Mouse (Mus musculus) neural tube, embryonic 11.5 days (tissue): ENCODE measurements around the gene Hagh. TPM values are rescaled to one million over a fixed set of nuclear protein-coding genes. Genes with fewer than 3 reads are reported as not detected.

Experiments
- ATAC-seq: fragments of 200-750 bp; cut with Nextera tagmentation; 2 replicates; pipeline ENCODE4 v1.8.0; 2017; ENCODE audit warnings: moderate number of reproducible peaks, mild to moderate bottlenecking, moderate TSS enrichment, moderate library complexity; ENCODE audit not compliant: insufficient read depth, low FRiP score, low TSS enrichment
- DNase-seq: peaks from one replicate; pipeline ENCODE4 v3.0.0-alpha.2; 2015; ENCODE audit warnings: low spot score
- H3K27ac ChIP-seq: fragments of 300-500 bp; sonication (generic); 2 replicates; pipeline ENCODE4 v1.5.1; 2014; ENCODE audit warnings: low read depth, mild to moderate bottlenecking, low read length
- H3K27me3 ChIP-seq: fragments of 300-500 bp; sonication (generic); 2 replicates; pipeline ENCODE4 v1.6.1; 2014; ENCODE audit warnings: mild to moderate bottlenecking, low read length, mixed read lengths; ENCODE audit not compliant: control insufficient read depth, insufficient read depth
- H3K36me3 ChIP-seq: fragments of 300-500 bp; sonication (generic); 2 replicates; pipeline ENCODE4 v1.6.1; 2014; ENCODE audit warnings: mild to moderate bottlenecking, low read length, moderate library complexity, mixed read lengths; ENCODE audit not compliant: control insufficient read depth, insufficient read depth
- H3K4me1 ChIP-seq: fragments of 300-500 bp; sonication (generic); 2 replicates; pipeline ENCODE4 v1.6.1; 2014; ENCODE audit warnings: low read length, mixed read lengths; ENCODE audit not compliant: control insufficient read depth, insufficient read depth
- H3K4me2 ChIP-seq: fragments of 300-500 bp; sonication (generic); 2 replicates; pipeline ENCODE4 v1.6.1; 2014; ENCODE audit warnings: low read depth, mild to moderate bottlenecking, moderate library complexity
- H3K4me3 ChIP-seq: fragments of 300-500 bp; sonication (generic); 2 replicates; pipeline ENCODE4 v1.5.1; 2014; ENCODE audit warnings: low read depth, low read length
- H3K9ac ChIP-seq: fragments of 300-500 bp; sonication (generic); 2 replicates; pipeline ENCODE4 v1.6.1; 2014; ENCODE audit warnings: mild to moderate bottlenecking, low read length
- H3K9me3 ChIP-seq: fragments of 300-500 bp; sonication (generic); 2 replicates; pipeline ENCODE4 v1.6.1; 2016; ENCODE audit warnings: low read length; ENCODE audit not compliant: control insufficient read depth
- WGBS: fragments of 180-500 bp; shearing (Covaris S2); extraction: QIAGEN DNeasy Blood & Tissue Kit; methylation state at CpG from one replicate; pipeline ENCODE4 v1.1.7; 2014; 5-methylcytosine and 5-hydroxymethylcytosine counted together
- polyA plus RNA-seq: library from polyadenylated mRNA; unstranded; fragments of >200 nt; fragmentation: Nextera tagmentation; extraction: Ambion mirVana; gene quantifications from 2 replicates; pipeline ENCODE4 v1.2.1, GENCODE M21; 2014

The Hagh gene
- polyA plus RNA-seq, 1 experiment from 2014 or later, result 34.5 TPM

DNA sequence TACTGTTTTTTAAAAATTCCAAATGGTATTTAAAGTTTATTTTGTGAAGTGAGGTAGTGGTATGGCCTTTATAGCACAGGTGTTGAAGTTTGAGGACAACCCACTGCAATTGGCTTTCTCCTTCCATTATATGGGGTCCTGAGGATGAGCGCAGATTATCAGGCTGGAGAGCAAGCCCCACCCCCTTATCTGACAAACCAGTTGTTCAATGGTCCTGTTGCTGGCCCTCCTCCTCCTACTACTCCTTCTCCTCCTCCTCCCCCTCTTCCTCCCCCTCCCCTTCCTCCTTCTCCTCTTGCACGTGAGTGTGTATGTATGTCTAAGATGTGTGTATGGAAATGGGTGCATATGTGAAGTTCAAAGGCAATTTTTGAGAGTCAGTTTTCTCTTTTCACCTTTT, 27.7 kb upstream of the Hagh start:
- Histone ChIP-seq H3K4me1 (no peaks in the 10 kb centered on the region), H3K4me3 (no peak overlapping the region), H3K27me3 (no peaks in the 10 kb centered on the region), H3K9me3 (no peaks in the 10 kb centered on the region), H3K9ac (no peak overlapping the region), H3K36me3 (no peaks in the 10 kb centered on the region), H3K27ac (no peak overlapping the region), H3K4me2 (no peak overlapping the region)
- DNase-seq (no peak), ATAC-seq (no peak)
- WGBS, result 36% methylated on average over 2 of the region's 2 CpGs

- Histone ChIP-seq H3K4me3 (no peak overlapping the region), H3K9me3 (no peaks in the 10 kb centered on the region), H3K27ac (no peak overlapping the region), H3K4me2 (no peak overlapping the region), H3K36me3 (no peaks in the 10 kb centered on the region), H3K9ac (no peak overlapping the region), H3K27me3 (no peaks in the 10 kb centered on the region), H3K4me1 (no peaks in the 10 kb centered on the region)
- WGBS, result 89% methylated on average over 5 of the region's 5 CpGs
- DNase-seq (no peak), ATAC-seq (no peak)
These were observed 24.7 kb upstream of the Hagh start for GRCm38 (mm10) chr17:24815256-24815655.

- Histone ChIP-seq H3K27ac (no peak overlapping the region), H3K9me3 (no peaks in the 10 kb centered on the region), H3K4me3 (no peak overlapping the region), H3K9ac (no peak overlapping the region), H3K4me1 (no peaks in the 10 kb centered on the region), H3K36me3 (no peaks in the 10 kb centered on the region), H3K27me3 (no peaks in the 10 kb centered on the region), H3K4me2 (no peak overlapping the region)
- ATAC-seq, result no peak
- 39% methylated on average over 1 of the region's 1 CpGs for WGBS
- DNase-seq, result no peak
These were observed 22.4 kb upstream of the Hagh start for GRCm38 (mm10) chr17:24817503-24817902.

DNA sequence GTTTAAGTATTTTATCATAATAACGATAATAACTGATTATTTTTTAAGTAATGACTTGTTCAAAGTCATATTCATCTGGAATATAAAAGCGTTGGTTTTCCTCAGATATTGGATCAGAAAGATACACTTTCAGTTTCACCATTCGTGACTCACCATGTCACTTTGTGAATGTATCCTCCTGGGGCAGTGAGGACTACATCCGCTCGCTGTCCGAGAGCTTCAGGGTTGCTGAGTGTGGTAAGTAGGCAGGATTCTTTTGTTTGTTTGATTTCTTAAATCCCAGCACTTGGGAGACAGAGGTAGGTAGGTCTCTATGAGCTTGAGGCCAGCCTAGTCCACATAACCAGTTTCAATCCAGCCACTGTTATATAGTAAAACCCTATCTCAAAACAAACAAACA, 21.8 kb upstream of the Hagh start:
- H3K4me3 ChIP-seq, result no peak overlapping the region
- no peaks in the 10 kb centered on the region for H3K36me3 ChIP-seq
- H3K9ac ChIP-seq, result no peak overlapping the region
- ATAC-seq, result no peak
- H3K4me1 ChIP-seq, result no peaks in the 10 kb centered on the region
- H3K9me3 ChIP-seq, result no peaks in the 10 kb centered on the region
- H3K27ac ChIP-seq, result no peak overlapping the region
- WGBS, result 60% methylated on average over 6 of the region's 6 CpGs
- no peaks in the 10 kb centered on the region for H3K27me3 ChIP-seq
- H3K4me2 ChIP-seq, result no peak overlapping the region
- no peak for DNase-seq

DNA sequence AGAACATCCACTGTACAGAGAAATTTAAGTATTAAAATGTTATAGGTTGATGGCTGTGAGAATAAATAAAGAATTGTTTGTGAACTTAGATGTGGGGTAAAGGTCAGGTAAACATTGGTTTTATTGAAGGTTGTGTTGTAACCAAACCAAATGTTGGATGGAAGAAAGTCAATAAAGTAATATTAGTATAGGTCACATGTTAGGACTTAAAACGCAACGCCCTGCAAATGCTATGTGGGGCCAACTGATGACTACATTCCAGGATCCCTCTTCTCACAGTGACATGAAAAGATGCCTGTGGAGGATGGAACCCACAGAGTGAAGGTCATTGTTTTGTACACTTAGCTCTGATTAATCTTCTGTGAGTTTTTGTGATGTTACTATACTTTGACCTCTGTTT, 20.5 kb upstream of the Hagh start:
- DNase-seq (no peak), ATAC-seq (no peak)
- Histone ChIP-seq H3K27ac (no peak overlapping the region), H3K36me3 (no peaks in the 10 kb centered on the region), H3K4me1 (no peaks in the 10 kb centered on the region), H3K27me3 (no peaks in the 10 kb centered on the region), H3K4me3 (no peak overlapping the region), H3K4me2 (no peak overlapping the region), H3K9me3 (no peaks in the 10 kb centered on the region), H3K9ac (no peak overlapping the region)
- WGBS, result 63% methylated on average over 2 of the region's 2 CpGs

GRCm38 (mm10) chr17:24821351-24822280, 18.3 kb upstream of the Hagh start:
- H3K27me3 ChIP-seq, result no peaks in the 10 kb centered on the region
- no peak overlapping the region for H3K4me2 ChIP-seq
- no peaks in the 10 kb centered on the region for H3K36me3 ChIP-seq
- H3K9ac ChIP-seq, result no peak overlapping the region
- DNase-seq (no peak), ATAC-seq (no peak)
- no peak overlapping the region for H3K4me3 ChIP-seq
- H3K9me3 ChIP-seq, result no peaks in the 10 kb centered on the region
- no peaks in the 10 kb centered on the region for H3K4me1 ChIP-seq
- no peak overlapping the region for H3K27ac ChIP-seq
- WGBS, result 59% methylated on average over 3 of the region's 3 CpGs

DNA sequence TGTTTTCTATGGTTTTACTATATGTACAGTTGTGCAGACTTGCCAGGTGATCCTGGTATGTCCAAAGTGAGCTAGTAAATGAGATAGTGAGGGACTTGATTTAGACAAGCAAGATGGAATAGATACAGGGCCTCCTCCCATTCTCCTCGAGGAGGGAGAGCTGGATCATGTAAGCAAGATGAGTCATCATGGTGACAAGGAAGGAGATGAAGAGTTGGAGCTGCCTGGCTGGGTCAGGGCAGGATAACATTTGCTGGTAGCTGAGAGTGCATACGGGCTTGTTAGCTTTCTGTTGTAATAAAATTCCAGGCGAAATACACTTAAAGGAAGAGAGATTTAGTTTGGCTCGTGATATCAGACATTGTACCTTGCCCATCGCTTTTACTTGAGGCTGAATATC, 398 bp downstream of the Hagh start:
- Histone ChIP-seq H3K4me3 (no peak overlapping the region), H3K27ac (no peak overlapping the region), H3K4me1 (no peaks in the 10 kb centered on the region), H3K9ac (no peak overlapping the region), H3K36me3 (no peaks in the 10 kb centered on the region), H3K4me2 (no peak overlapping the region), H3K9me3 (no peaks in the 10 kb centered on the region), H3K27me3 (no peaks in the 10 kb centered on the region)
- DNase-seq (no peak), ATAC-seq (no peak)
- WGBS, result 66% methylated on average over 5 of the region's 5 CpGs

- WGBS, result 53% methylated on average over 4 of the region's 4 CpGs
- ATAC-seq (no peak), DNase-seq (no peak)
- H3K36me3 ChIP-seq, result no peaks in the 10 kb centered on the region
- H3K27ac ChIP-seq, result no peak overlapping the region
- no peak overlapping the region for H3K4me3 ChIP-seq
- no peaks in the 10 kb centered on the region for H3K4me1 ChIP-seq
- no peak overlapping the region for H3K9ac ChIP-seq
- H3K27me3 ChIP-seq, result no peaks in the 10 kb centered on the region
- H3K9me3 ChIP-seq, result no peaks in the 10 kb centered on the region
- H3K4me2 ChIP-seq, result no peak overlapping the region
These were observed 1.2 kb downstream of the Hagh start for GRCm38 (mm10) chr17:24841133-24841532.

DNA sequence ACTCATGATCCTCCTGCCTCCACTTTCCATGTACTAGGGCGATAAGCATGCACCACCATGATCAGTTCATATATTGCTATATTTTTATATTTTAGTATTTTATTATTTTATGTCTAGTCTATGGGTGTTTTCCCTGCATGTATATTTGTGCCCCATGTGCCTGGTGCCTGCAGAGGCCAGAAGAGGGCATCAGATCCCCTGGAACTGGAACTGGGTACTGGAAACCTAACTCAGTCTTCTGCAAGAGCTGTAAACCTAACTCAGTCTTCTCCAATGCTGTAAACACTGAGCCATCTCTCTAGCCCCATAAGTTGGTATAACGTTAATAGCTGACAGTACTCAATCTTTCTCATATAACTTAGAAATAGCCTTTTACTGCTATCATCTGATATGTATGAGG, 2.7 kb downstream of the Hagh start:
- WGBS, result 57% methylated on average over 2 of the region's 2 CpGs
- no peak for ATAC-seq
- Histone ChIP-seq H3K4me3 (no peak overlapping the region), H3K4me2 (no peak overlapping the region), H3K9me3 (no peaks in the 10 kb centered on the region), H3K27ac (no peak overlapping the region), H3K9ac (no peak overlapping the region), H3K27me3 (no peaks in the 10 kb centered on the region), H3K36me3 (no peaks in the 10 kb centered on the region), H3K4me1 (no peaks in the 10 kb centered on the region)
- DNase-seq, result no peak
